Mouse (Mus musculus) kidney, adult 2 months (tissue): ENCODE results near the gene Erich3.

Experiments used
- CTCF ChIP-seq: fragments of 200-500 bp; conservative IDR thresholded peaks from 2 replicates; pipeline ENCODE4 v1.5.1; 2011; ENCODE audit warnings: low read depth, mild to moderate bottlenecking, control low read depth, low read length, moderate library complexity, mixed read lengths; ENCODE audit not compliant: insufficient read depth, insufficient read length
- POLR2A ChIP-seq: fragments of 200-500 bp; IDR thresholded peaks from one replicate; pipeline ENCODE4 v1.6.1; 2011; ENCODE audit warnings: low read depth, low read length, control low read depth

DNA sequence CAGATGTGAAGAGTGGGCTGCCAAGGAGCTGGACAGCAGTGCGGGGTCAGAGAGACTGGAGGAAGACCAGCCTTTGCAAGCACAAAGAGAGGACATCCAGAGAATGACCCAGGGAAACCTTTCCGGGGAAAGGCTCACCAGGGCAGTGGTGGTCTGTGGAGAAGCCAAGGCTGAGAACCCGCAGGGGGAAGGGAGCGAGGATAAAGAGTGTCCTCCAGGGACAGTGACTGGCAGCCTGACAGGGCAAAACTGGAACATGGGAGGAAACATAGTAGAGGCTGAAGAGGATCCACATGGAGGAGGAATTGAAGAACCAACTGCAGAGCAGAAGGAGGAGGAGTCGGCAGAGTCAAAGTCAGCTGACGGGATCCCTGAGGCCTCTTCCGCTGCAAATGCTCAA lies 100.5 kb downstream of the Erich3 start:
- TF ChIP-seq POLR2A (no peak), CTCF (no peak)
